Mouse (Mus musculus) liver, adult 2 months (tissue): ENCODE results near the gene Arfgap2. TPM values are rescaled to one million over a fixed set of nuclear protein-coding genes. Genes with fewer than 3 reads are reported as not detected.
A peak's percentile ranks its signal among the peaks of the same experiment; 100 is the strongest.
"Not testable (repeated sequence)": the region's sequence is repeated elsewhere in the genome, so short reads cannot be mapped to it uniquely, and the experiment has no call there.

Experiments
- DNase-seq: peaks from one replicate; pipeline ENCODE4 v3.0.0-alpha.2; 2011; ENCODE audit warnings: low read depth, low spot score; ENCODE audit errors: extremely low read depth
- H3K27ac ChIP-seq: fragments of 200-500 bp; replicated peaks from 2 replicates; pipeline ENCODE4 v1.5.1; 2012; ENCODE audit warnings: low read depth, mild to moderate bottlenecking, control low read depth, inconsistent platforms, low read length; ENCODE audit not compliant: insufficient read depth
- H3K27me3 ChIP-seq: fragments of 200-500 bp; 2 replicates; pipeline ENCODE4 v1.6.1; 2012; ENCODE audit warnings: mild to moderate bottlenecking, moderate library complexity, low read length, inconsistent platforms; ENCODE audit not compliant: control insufficient read depth, insufficient read depth
- H3K36me3 ChIP-seq: fragments of 200-500 bp; 2 replicates; pipeline ENCODE4 v1.6.1; 2012; ENCODE audit warnings: low read length, inconsistent platforms; ENCODE audit not compliant: control insufficient read depth, insufficient read depth
- H3K4me1 ChIP-seq: fragments of 200-500 bp; 2 replicates; pipeline ENCODE4 v1.6.1; 2011; ENCODE audit warnings: low read length; ENCODE audit not compliant: control insufficient read depth, insufficient read depth
- H3K4me3 ChIP-seq: fragments of 200-500 bp; 2 replicates; pipeline ENCODE4 v1.5.1; 2011; ENCODE audit warnings: low read depth, mild to moderate bottlenecking, control low read depth, low read length, moderate library complexity; ENCODE audit not compliant: insufficient read depth
- H3K79me2 ChIP-seq: fragments of 200-500 bp; 2 replicates; pipeline ENCODE4 v1.6.1; 2012; ENCODE audit warnings: inconsistent platforms, mild to moderate bottlenecking, low read length, moderate library complexity; ENCODE audit not compliant: control insufficient read depth, insufficient read depth
- H3K9ac ChIP-seq: fragments of 200-500 bp; 2 replicates; pipeline ENCODE4 v1.6.1; 2012; ENCODE audit warnings: low read depth, mild to moderate bottlenecking, control low read depth, inconsistent platforms, low read length
- CTCF ChIP-seq: fragments of 200-500 bp; IDR thresholded peaks from 2 replicates; pipeline ENCODE4 v1.5.1; 2011; ENCODE audit warnings: low read depth, low read length, control low read depth
- POLR2A ChIP-seq: fragments of 200-500 bp; IDR thresholded peaks from 2 replicates; pipeline ENCODE4 v1.6.1; 2011; ENCODE audit warnings: low read length, control low read depth; ENCODE audit not compliant: insufficient read depth; ENCODE audit errors: extremely low read depth
- WGBS: fragments of 180-500 bp; shearing (Covaris S2); methylation state at CpG from one replicate; pipeline ENCODE4 v1.1.7; 2018; 5-methylcytosine and 5-hydroxymethylcytosine counted together
- polyA plus RNA-seq: library from polyadenylated mRNA; depleted of rRNA; stranded (reverse); fragments of >200 nt; gene quantifications from 2 replicates; pipeline ENCODE4 v1.2.3, GENCODE M21; 2012
- total RNA-seq: library from RNA; depleted of rRNA; stranded (reverse); fragments of >200 nt; gene quantifications from 2 replicates; pipeline ENCODE4 v1.2.3, GENCODE M21; 2014

Gene Arfgap2
- total and polyA plus RNA-seq, 2 experiments, result 69.1 to 74.2 TPM

DNA sequence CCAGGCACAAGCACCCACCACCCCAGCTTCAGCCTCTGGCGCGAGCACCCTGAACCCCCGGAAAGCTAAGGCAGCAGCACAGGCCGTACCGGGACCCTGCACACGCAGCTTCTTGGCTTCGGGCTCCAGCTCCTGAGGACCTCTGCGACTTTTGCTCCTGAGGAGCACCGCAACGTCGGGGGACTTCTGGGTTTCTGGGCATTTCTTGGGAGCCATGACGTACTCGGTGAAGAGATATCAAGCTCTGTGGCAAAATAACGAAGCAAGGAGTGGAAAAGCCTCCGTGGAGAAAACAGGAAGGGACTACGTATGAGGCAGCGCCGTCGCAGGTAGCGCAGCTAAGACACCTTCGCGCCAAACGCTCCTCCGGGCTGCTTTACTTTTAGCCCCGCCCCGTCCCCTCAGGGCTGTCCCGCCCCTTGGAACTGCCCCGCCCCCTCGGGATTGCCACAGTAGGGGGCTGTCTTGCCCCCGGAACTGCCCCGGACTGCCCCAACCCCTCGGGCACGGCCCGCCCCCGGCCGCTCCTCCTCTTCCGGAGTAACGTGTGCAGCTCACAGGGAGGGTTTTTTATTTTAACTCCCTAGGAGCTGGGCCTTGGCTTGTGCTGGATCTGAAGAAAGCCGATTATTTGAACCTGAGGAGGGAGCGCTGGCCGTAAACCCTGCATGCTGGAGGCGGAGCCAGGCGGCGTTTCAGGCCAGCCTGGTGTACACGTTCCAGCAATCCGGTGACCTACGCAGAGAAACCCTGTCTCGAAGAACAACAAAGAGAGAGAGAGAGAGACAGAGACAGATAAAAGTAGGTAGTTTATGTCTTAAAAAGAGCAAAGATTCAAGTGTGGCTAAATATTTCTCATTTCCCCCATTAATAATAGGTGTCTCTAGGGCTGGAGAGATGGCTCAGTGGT, 27.9 kb upstream of the Arfgap2 start, which contains the start of gene Ddb2:
Gene Ddb2, minus strand, starts transcription at position 382 of the 910 bp plus-strand sequence.
- peak within 1 kb of the TSS; percentile 80 for H3K9ac ChIP-seq
- no peak for TF ChIP-seq CTCF
- no peak for TF ChIP-seq POLR2A
- peaks cover 3% of the 10 kb centered on the region; the same call in 1 of the 2 replicates for H3K4me1 ChIP-seq
- H3K36me3 ChIP-seq, result 0 out of 2 replicates have a peak, but pooled peaks cover 2% of the 10 kb centered on the region
- peak; percentile 92 for DNase-seq
- peak within 1 kb of the TSS; percentile 84 for H3K4me3 ChIP-seq
- H3K79me2 ChIP-seq, result no peaks in the 10 kb centered on the region; the same call in 1 of the 2 replicates
- WGBS, result 1% methylated on average over 48 of the region's 48 CpGs
- H3K27me3 ChIP-seq, result no peaks in the 10 kb centered on the region
- peak within 1 kb of the TSS; percentile 89 for H3K27ac ChIP-seq

GRCm38 (mm10) chr2:91237511-91238080, 27.2 kb upstream of the Arfgap2 start:
- H3K27me3 ChIP-seq, H3K36me3 ChIP-seq, H3K79me2 ChIP-seq, H3K4me1 ChIP-seq: not testable (repeated sequence)
- Histone ChIP-seq H3K4me3 (peak overlapping the region; percentile 84), H3K9ac (peak overlapping the region; percentile 24; the same call in 1 of the 2 replicates), H3K27ac (peak overlapping the region; percentile 89; the same call in 1 of the 2 replicates)
- WGBS, result 3% methylated on average over 4 of the region's 4 CpGs
- DNase-seq, result peak; percentile 73

GRCm38 (mm10) chr2:91242547-91242946, 22.2 kb upstream of the Arfgap2 start:
- Histone ChIP-seq H3K4me3 (no peak overlapping the region), H3K27ac (peak overlapping the region; percentile 51), H3K4me1 (peaks cover 7% of the 10 kb centered on the region), H3K9ac (no peak overlapping the region), H3K27me3 (no peaks in the 10 kb centered on the region), H3K79me2 (no peaks in the 10 kb centered on the region), H3K36me3 (no peaks in the 10 kb centered on the region)
- peak; percentile 91 for DNase-seq
- TF ChIP-seq POLR2A (no peak), CTCF (no peak)
- 18% methylated on average over 5 of the region's 5 CpGs for WGBS

- Histone ChIP-seq H3K4me1 (peaks cover 7% of the 10 kb centered on the region), H3K79me2 (no peaks in the 10 kb centered on the region), H3K27me3 (no peaks in the 10 kb centered on the region), H3K9ac (no peak overlapping the region), H3K36me3 (no peaks in the 10 kb centered on the region), H3K27ac (0 out of 2 replicates have a peak overlapping the region, but pooled peaks have one; percentile 19), H3K4me3 (no peak overlapping the region)
- WGBS, result 75% methylated on average over 3 of the region's 3 CpGs
- no peak for DNase-seq
- no peak for TF ChIP-seq POLR2A
- TF ChIP-seq CTCF, result no peak
These were observed 21.4 kb upstream of the Arfgap2 start for GRCm38 (mm10) chr2:91243416-91243815.

- TF ChIP-seq POLR2A, result no peak
- TF ChIP-seq CTCF, result no peak
- DNase-seq, result no peak
- Histone ChIP-seq H3K27me3 (no peaks in the 10 kb centered on the region), H3K27ac (no peak overlapping the region), H3K9ac (no peak overlapping the region), H3K4me1 (peaks cover 7% of the 10 kb centered on the region), H3K36me3 (no peaks in the 10 kb centered on the region), H3K4me3 (no peak overlapping the region), H3K79me2 (no peaks in the 10 kb centered on the region)
- WGBS, result 75% methylated on average over 5 of the region's 5 CpGs
These were observed 20.1 kb upstream of the Arfgap2 start for GRCm38 (mm10) chr2:91244557-91245228.
